Mouse (Mus musculus): ENCODE results near the gene St6galnac5.
A peak's percentile ranks its signal among the peaks of the same experiment; 100 is the strongest.
"Not testable (repeated sequence)": the region's sequence is repeated elsewhere in the genome, so short reads cannot be mapped to it uniquely, and the experiment has no call there.

St6galnac5 gene

DNA sequence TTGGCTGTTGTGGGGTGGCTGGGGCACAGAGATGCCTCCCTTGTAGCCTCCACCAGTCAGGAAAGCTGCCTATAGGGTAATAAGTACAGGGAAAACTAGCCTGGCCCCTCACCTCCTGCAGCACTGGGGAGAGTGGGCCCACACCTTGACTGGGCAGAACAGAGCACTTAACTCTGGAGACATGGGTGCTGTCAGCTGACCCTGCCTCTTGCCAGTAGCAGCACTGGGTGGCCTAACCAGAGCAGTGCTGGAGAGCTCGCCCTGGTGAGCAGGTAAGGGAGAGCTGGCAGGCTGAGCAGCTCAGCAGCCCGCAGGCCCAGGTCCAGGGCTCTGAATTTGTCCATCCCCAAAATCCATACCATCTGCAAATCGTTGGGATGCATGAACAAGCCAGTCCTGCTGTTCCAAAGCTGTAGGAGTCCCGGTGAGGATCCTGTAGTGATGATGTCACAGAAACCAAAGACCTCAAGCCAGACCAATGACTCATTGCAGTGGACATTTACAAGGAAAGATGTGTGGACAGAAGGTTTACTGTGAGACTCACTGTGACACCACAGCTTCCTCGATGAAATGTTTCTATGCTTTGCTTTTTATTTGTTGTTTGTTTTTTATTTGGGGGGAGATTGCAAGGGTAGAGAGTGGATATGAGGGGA is 193.6 kb downstream of the St6galnac5 start:
- DNase-seq (ENCODE audit: low spot score in 2 of 2): not testable (repeated sequence)

DNA sequence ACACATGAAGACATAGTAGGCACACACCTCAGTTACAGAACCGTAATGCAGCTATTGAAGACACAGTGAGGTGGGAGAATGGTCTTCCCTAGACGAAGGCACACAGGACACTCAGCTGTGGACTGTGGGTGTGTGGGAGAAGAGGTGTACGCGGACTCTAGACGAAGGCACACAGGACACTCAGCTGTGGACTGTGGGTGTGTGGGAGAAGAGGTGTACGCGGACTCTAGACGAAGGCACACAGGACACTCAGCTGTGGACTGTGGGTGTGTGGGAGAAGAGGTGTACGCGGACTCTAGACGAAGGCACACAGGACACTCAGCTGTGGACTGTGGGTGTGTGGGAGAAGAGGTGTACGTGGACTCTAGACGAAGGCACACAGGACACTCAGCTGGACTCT is 197.7 kb downstream of the St6galnac5 start:
- DNase-seq (ENCODE audit: low spot score in 2 of 2): not testable (repeated sequence)

DNA sequence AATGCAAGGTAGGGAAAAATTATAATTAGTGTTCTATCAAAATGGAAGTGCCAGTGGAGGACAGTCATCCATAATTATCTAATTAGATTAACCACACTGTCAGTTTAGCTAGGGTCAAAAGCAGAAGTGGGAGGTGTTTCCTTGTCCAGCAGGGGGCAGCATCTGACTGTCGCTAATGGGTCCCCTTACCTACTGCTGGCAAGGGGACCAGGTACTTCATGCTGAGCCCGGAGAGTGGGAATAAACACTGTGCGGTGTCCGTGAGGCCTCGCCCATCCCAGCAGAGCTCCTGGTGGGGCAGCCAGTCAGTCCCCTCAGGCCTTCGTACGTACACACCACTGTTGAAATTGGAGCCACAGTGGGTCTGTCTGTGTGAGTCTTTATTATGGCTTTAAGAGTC is 198.3 kb downstream of the St6galnac5 start:
- DNase-seq (ENCODE audit: low spot score in 2 of 2): peak; percentile 42 to 79

DNA sequence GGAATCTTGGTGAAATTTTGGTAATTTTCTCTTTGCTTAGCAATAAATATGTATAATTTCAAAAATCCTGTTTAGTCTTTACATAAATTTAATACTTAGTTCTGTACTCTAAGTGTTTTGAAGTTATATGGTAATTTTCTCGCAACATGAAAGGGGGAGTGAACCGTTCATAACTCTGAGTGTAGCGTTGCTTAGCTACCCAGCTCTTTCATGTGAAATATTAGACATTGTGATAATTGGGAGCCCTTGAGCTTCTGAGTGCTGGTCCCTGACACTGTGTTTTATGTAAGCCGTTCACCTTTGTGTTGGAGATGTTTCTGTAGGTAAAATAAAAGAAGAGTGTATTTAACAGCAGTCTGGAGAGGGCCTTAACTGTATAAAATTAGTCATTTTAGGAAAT is 202.2 kb downstream of the St6galnac5 start:
- DNase-seq (ENCODE audit: low spot score in 2 of 2): no peak

DNA sequence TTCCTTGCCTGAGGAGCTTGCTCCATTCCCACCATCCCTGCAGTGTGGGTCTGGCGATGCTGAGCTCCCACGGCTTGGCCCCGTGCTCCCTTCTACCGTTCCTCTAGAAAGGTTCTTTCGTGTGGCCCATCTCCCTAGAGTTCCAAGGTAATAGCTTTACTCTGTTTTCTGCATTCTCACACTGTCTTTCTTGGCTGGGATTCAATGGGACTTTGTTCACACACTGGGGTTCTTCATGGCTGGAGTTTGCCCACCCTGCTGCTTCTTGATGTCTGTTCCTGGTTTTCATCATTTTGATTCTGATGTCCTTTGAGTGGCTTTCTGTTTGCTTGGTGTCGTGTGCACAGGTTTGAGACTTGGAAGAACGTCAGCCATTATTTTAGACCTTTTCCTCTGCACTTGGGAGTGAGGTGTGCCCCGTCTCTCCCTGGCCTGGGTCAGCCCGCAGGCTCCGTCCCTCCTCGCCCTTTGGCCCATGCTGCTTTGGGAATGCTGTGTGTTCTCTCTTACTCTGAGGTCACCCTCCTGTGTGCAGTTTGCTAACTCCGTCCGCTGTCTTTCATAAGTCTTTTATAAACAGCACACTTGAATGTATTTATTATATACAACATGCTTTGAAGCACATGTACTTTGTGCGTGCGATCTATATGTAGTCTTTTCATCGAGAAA is 205.0 kb downstream of the St6galnac5 start:
- DNase-seq (ENCODE audit: low spot score in 2 of 2): no peak

DNA sequence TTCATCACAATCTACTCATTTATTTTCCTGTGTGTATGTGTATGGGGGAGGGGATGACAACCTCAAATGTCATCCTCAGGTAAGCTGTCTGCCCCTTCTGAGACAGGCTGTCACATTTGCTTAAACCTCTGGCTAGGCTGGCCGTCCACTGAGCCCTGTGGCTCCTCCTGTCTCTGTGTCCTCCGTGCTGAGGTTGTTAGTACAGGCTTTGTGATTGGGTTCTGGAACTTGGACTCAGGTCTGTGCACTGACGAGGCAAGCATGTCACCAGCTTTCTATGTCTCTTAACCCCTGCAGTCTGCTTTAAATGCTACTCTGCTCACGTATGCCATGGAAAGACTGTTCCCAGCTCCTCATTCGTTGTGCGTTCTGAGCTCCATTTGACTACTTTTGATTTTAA is 205.7 kb downstream of the St6galnac5 start:
- no peak for DNase-seq (ENCODE audit: low spot score in 2 of 2)

DNA sequence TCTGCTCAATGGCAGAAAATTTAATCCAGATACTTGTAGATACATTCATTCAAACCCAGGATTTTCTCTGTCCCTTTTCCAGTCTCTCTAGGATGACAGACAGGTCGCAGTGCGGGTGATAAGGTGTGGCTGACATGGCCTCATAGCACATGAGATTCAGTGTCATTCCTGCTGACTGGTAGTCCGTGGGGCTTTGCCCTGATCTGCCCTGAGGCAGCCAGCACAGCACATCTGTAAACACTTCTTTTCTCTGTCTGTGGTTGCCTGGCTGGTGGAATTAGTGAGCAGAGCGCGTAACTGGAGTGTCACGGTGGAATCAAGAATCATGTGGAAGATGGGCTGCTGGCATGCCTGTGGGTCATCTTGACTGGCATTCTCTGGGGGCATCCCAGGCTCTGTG is 212.0 kb downstream of the St6galnac5 start:
- no peak for DNase-seq (ENCODE audit: low spot score in 2 of 2)

DNA sequence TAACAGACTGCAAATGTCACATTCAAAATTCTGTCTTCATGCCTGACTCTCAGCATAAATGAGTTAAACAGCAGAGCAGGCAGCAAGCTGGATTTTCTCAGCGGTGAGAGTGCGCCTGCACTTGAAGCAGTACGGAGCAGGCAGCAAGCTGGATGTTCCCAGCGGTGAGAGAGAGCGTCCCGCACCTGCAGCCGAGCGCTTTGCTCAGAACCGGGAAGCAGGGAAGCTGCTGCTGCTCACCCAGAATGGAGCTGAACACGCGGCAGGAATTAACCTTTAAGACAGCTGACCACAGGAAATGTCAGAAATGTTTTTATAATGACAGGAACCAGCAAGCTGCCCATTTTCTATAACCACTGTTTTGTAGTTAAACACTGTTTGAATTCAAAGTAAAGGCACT is 214.6 kb downstream of the St6galnac5 start:
- no peak for DNase-seq (ENCODE audit: low spot score in 2 of 2)
